Mouse (Mus musculus): ENCODE results near the gene Pogk.

DNA sequence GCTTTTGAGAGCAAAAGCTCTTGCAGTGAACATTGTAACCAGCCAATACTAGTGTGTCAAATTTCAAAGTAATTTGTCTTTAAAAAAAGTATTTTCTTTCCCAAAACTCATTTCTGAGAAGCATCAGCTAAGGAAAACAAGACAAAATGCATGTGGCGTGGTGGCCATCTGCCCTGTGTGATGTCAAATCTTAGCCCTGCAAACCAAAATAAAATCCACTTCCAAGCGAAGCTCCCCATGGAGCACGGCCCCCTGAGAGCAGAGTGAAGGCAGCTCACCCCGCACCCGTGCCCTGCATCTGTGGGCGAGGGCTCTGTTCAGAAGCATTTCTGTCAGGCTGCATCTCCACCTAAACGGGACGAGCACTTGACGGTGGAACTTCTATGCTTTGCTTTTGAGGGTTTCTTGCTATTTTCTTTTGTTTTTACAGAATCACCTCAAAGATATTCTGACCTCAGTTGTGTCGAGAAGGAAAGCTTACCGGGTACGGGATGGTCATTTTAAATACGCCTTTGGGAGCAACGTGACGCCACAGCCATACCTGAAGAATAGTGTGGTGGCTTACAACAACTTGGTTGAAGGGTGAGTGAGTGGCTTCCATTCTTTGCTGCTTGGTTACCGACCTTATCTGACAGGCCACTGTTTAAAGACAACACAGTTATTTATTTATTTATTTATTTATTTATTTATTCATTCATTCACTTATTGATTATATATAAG, 20.1 kb downstream of the Pogk start:
- TF ChIP-seq CTCF (IDR thresholded peaks at IDR 0.05; ENCODE audit: extremely low read depth, insufficient read depth, low read length) (no peak), POLR2A (IDR thresholded peaks at IDR 0.05; ENCODE audit: extremely low read depth, insufficient read depth, low read length) (no peak)
